Mouse (Mus musculus) liver, embryonic 14.5 days (tissue): ENCODE data around the gene Irx3. TPM values are rescaled to one million over a fixed set of nuclear protein-coding genes. Genes with fewer than 3 reads are reported as not detected.

Experiments used
- ATAC-seq: fragments of 200-750 bp; cut with Nextera tagmentation; 2 replicates; pipeline ENCODE4 v1.8.0; 2017; ENCODE audit warnings: moderate number of reproducible peaks, mild to moderate bottlenecking, moderate library complexity; ENCODE audit not compliant: insufficient read depth
- DNase-seq, 3 experiments: peaks; one replicate each; pipeline ENCODE4 v3.0.0-alpha.2; 2012 to 2013; ENCODE audit warnings: low read depth in 3 of 3, low spot score in 3 of 3
- H3K27ac ChIP-seq: fragments of 300-500 bp; sonication (generic); 2 replicates; pipeline ENCODE4 v1.5.1; 2014; ENCODE audit warnings: moderate library complexity, mild to moderate bottlenecking, control low read depth, inconsistent platforms
- H3K27me3 ChIP-seq: fragments of 300-500 bp; sonication (generic); 2 replicates; pipeline ENCODE4 v1.6.1; 2014; ENCODE audit warnings: mild to moderate bottlenecking, low read length, moderate library complexity; ENCODE audit not compliant: control insufficient read depth, insufficient read depth
- H3K36me3 ChIP-seq: fragments of 300-500 bp; sonication (generic); replicated peaks from 2 replicates; pipeline ENCODE4 v1.6.1; 2014; ENCODE audit warnings: low read depth; ENCODE audit not compliant: control insufficient read depth, insufficient read depth
- H3K4me1 ChIP-seq, 2 experiments: fragments of 200-500 bp in 1 of 2; fragments of 300-500 bp in 1 of 2; sonication (generic) in 1 of 2; replicated peaks; 2 replicates each; pipeline ENCODE4 v1.6.1; 2012 to 2014; ENCODE audit warnings: antibody characterized with exemption in 1 of 2, inconsistent platforms in 1 of 2, low read length in 1 of 2; ENCODE audit not compliant: control insufficient read depth in 2 of 2, insufficient read depth in 2 of 2
- H3K4me2 ChIP-seq: fragments of 300-500 bp; sonication (generic); 2 replicates; pipeline ENCODE4 v1.6.1; 2014; ENCODE audit warnings: low read depth, mild to moderate bottlenecking, control low read depth, moderate library complexity
- H3K4me3 ChIP-seq, 2 experiments: fragments of 200-500 bp in 1 of 2; fragments of 300-500 bp in 1 of 2; sonication (generic) in 1 of 2; 2 replicates each; pipeline ENCODE4 v1.5.1; 2012 to 2014; ENCODE audit warnings: low read depth in 2 of 2, low read length in 2 of 2, mild to moderate bottlenecking in 2 of 2, control low read depth in 1 of 2, inconsistent platforms in 1 of 2, moderate library complexity in 1 of 2; ENCODE audit not compliant: insufficient read depth in 1 of 2
- H3K9ac ChIP-seq: fragments of 300-500 bp; sonication (generic); replicated peaks from 2 replicates; pipeline ENCODE4 v1.6.1; 2014; ENCODE audit warnings: mild to moderate bottlenecking, control low read depth, moderate library complexity
- H3K9me3 ChIP-seq: fragments of 300-500 bp; sonication (generic); 2 replicates; pipeline ENCODE4 v1.6.1; 2016; ENCODE audit warnings: low read length, mixed read lengths; ENCODE audit not compliant: control insufficient read depth
- CTCF ChIP-seq: IDR thresholded peaks from 2 replicates; pipeline ENCODE4 v1.5.1; 2016; ENCODE audit warnings: antibody characterized with exemption, low read depth, control low read depth
- EP300 ChIP-seq: IDR thresholded peaks from 2 replicates; pipeline ENCODE4 v1.6.1; 2016; ENCODE audit warnings: antibody characterized with exemption, low read depth
- WGBS: fragments of 180-500 bp; shearing (Covaris S2); extraction: QIAGEN DNeasy Blood & Tissue Kit; methylation state at CpG from one replicate; pipeline ENCODE4 v1.1.7; 2014; ENCODE audit not compliant: insufficient replicate concordance; 5-methylcytosine and 5-hydroxymethylcytosine counted together
- polyA plus RNA-seq, 2 experiments: library from polyadenylated mRNA; depleted of rRNA in 1 of 2; stranded (reverse) in 1 of 2; unstranded in 1 of 2; fragments of >200 nt; fragmentation: Nextera tagmentation in 1 of 2; extraction: Ambion mirVana in 1 of 2; gene quantifications; 2 replicates each; pipeline versions ENCODE4 v1.2.1 to v1.2.3; 2012 to 2014

Irx3 gene
- polyA plus RNA-seq, 2 experiments = 0.03 to 0.04 TPM

- no peak overlapping the region for H3K4me3 ChIP-seq
- H3K4me1 ChIP-seq = no peaks in the 10 kb centered on the region
- 2% methylated on average over 29 of the region's 29 CpGs for WGBS
- H3K9ac ChIP-seq = no peak overlapping the region
- H3K4me2 ChIP-seq = peak overlapping the region; percentile 57; the same call in 1 of the 2 replicates
- H3K36me3 ChIP-seq = no peaks in the 10 kb centered on the region
- TF ChIP-seq EP300 (no peak), CTCF (no peak)
- H3K27ac ChIP-seq = no peak overlapping the region
- ATAC-seq = no peak
- H3K9me3 ChIP-seq = no peaks in the 10 kb centered on the region
- no peak for DNase-seq
- H3K27me3 ChIP-seq = peaks cover 100% of the 10 kb centered on the region
These were observed 795 bp upstream of the Irx3 start for GRCm38 (mm10) chr8:91802401-91803322.

- DNase-seq = no peak
These were observed 541 bp downstream of the Irx3 start for GRCm38 (mm10) chr8:91801241-91801811.

DNA sequence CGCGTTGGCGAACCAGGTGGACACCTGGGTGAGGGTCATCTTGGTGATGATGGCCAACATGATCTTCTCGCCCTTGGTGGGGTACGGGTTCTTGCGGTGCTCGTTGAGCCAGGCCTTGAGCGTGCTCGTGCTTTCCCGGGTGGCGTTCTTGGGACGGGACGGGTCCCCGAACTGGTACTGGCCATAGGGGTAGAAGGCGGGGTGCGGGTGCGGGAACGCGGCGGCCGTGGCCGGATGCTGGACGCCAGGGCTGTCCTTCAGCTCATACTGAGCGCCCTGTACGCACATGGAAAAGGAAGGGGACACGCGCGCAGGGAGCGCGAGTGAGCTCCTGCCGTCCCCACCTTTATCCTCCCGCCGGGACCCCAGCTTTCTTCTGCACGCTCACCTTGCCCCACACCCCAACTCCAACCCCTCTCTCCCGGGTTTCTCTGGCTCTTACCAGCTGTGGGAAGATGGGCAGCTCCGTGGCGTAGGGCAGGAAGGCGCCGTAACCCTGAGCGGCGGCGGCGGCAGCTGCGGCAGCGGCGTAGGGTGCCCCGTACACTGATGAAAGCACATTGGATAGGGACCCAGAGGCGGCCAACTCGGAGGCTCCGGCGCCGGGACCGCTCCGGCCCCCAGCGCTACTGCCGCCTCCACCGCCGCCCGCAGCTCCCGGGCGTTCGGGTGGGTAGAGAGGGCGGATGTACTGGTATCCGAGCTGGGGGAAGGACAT, 1.2 kb downstream of the Irx3 start:
- Histone ChIP-seq H3K9ac (no peak overlapping the region), H3K4me3 (peak overlapping the region; percentile 19 to 36), H3K9me3 (no peaks in the 10 kb centered on the region), H3K27me3 (peaks cover 97% of the 10 kb centered on the region), H3K36me3 (no peaks in the 10 kb centered on the region), H3K4me2 (peak overlapping the region; percentile 57), H3K27ac (no peak overlapping the region), H3K4me1 (no peaks in the 10 kb centered on the region)
- WGBS = 2% methylated on average over 62 of the region's 64 CpGs
- DNase-seq (no peak), ATAC-seq (0 out of 2 replicates have a peak, but pooled peaks have one; percentile 6)
- TF ChIP-seq EP300 (no peak), CTCF (no peak)

More at GRCm38 (mm10) chr8:91801241-91801811, 541 bp downstream of the Irx3 start:
- H3K4me1 ChIP-seq = no peaks in the 10 kb centered on the region
- peak overlapping the region; percentile 57 for H3K4me2 ChIP-seq
- no peak overlapping the region for H3K27ac ChIP-seq
- WGBS = under 1% methylated on average over 44 of the region's 57 CpGs
- peaks cover 100% of the 10 kb centered on the region for H3K27me3 ChIP-seq
- TF ChIP-seq CTCF = no peak
- no peak for TF ChIP-seq EP300
- peak; percentile 43; the same call in 1 of the 2 replicates for ATAC-seq
- H3K9me3 ChIP-seq = no peaks in the 10 kb centered on the region
- no peaks in the 10 kb centered on the region for H3K36me3 ChIP-seq
- H3K9ac ChIP-seq = no peak overlapping the region
- peak overlapping the region; percentile 30 to 36 for H3K4me3 ChIP-seq

GRCm38 (mm10) chr8:91799681-91800522, 2.0 kb downstream of the Irx3 start:
- TF ChIP-seq CTCF (no peak), EP300 (no peak)
- Histone ChIP-seq H3K27ac (no peak overlapping the region), H3K9me3 (no peaks in the 10 kb centered on the region), H3K4me2 (peak overlapping the region; percentile 57; the same call in 1 of the 2 replicates), H3K4me1 (no peaks in the 10 kb centered on the region), H3K9ac (no peak overlapping the region), H3K36me3 (no peaks in the 10 kb centered on the region), H3K27me3 (peaks cover 90% of the 10 kb centered on the region), H3K4me3 (no peak overlapping the region)
- 3% methylated on average over 85 of the region's 89 CpGs for WGBS
- ATAC-seq = no peak
- no peak for DNase-seq
